Comparison of ENCODE assay signal across 8 mouse cellular contexts in the genomic region with DNA sequence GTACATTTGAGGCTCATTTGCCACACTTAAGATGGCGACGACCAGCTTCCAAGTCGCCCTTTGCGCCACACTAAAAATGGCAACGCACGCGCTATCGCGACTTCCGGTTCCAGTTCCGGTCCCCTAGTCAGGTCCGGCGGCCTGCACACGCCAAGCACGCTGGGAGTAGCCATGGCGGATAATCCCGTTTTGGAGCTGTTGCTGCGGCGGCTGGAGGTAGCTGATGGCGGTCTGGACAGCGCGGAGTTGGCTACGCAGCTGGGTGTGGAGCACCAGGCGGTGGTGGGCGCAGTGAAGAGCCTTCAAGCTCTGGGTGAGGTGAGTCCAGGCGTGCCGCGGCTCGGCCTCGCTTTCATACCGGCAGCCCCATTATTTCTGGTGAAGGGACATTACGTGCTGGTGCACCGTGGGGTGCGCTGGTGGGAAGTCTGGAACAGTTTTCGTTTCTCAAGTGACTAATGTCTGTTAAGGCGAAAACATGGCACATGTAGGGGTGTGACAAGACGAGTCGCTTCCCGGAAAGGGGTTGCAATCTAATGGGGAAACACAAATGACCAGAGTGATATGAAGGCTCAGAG. TPM values are rescaled to one million over a fixed set of nuclear protein-coding genes. Genes with fewer than 3 reads are reported as not detected.
DNase-seq lines count a peak whose midpoint lies in the region; ATAC-seq lines count a peak whose summit lies in the region.

A gene (plus strand): TSS at position 126 of the 578 bp plus-strand sequence.

- DNase-seq in ES-CJ7 (ENCODE audit: low read depth, low spot score): peak; percentile 97
- peak; percentile 90 for DNase-seq in cerebellum, adult 11 months
- peak; percentile 96 for DNase-seq in forebrain, embryonic 14.5 days (ENCODE audit: low spot score)
- peak; percentile 92 to 94 for DNase-seq in heart, postnatal 14 days
- DNase-seq in layer of hippocampus, adult 11-12 months (ENCODE audit: low spot score): peak; percentile 94
- peak; percentile 93 to 94 for DNase-seq in lung, adult 18-20 months
- DNase-seq in testis, postnatal 14 days (ENCODE audit: low spot score): peak; percentile 92

- ATAC-seq in forebrain, embryonic 14.5 days: peak; percentile 96
- ATAC-seq in neural tube, embryonic 15.5 days (ENCODE audit: low FRiP score): peak; percentile 93

- peaks cover 9% of the 10 kb centered on the region for H3K4me1 ChIP-seq in forebrain, embryonic 14.5 days (ENCODE audit: control insufficient read depth, insufficient read depth, low read length)
- peaks cover 22% of the 10 kb centered on the region for H3K4me1 ChIP-seq in neural tube, embryonic 15.5 days

- peak within 1 kb of the TSS; percentile 79 for H3K9ac ChIP-seq in forebrain, embryonic 14.5 days (ENCODE audit: low read length)
- H3K9ac ChIP-seq in neural tube, embryonic 15.5 days (replicated peaks): peak within 1 kb of the TSS; percentile 82

- peak within 1 kb of the TSS; percentile 22; the same call in 1 of the 2 replicates for H3K27ac ChIP-seq in forebrain, embryonic 14.5 days (ENCODE audit: low read depth, low read length)
- peak within 1 kb of the TSS; percentile 84 for H3K27ac ChIP-seq in neural tube, embryonic 15.5 days (replicated peaks)

- peaks cover 19% of the 10 kb centered on the region for H3K36me3 ChIP-seq in forebrain, embryonic 14.5 days (ENCODE audit: control insufficient read depth, insufficient read depth, low read length)
- H3K36me3 ChIP-seq in neural tube, embryonic 15.5 days: peaks cover 24% of the 10 kb centered on the region

- intact Hi-C loops in heart, postnatal 14 days (cut with DNase I): no loop called here

- H3K4me3 ChIP-seq in forebrain, embryonic 14.5 days (ENCODE audit: low read depth, low read length): peak within 1 kb of the TSS; percentile 69
- H3K4me3 ChIP-seq in neural tube, embryonic 15.5 days (replicated peaks): peak within 1 kb of the TSS; percentile 79

- no peaks in the 10 kb centered on the region for H3K9me3 ChIP-seq in forebrain, embryonic 14.5 days (replicated peaks; ENCODE audit: control insufficient read depth, low read length)
- no peaks in the 10 kb centered on the region for H3K9me3 ChIP-seq in neural tube, embryonic 15.5 days (replicated peaks)

- H3K27me3 ChIP-seq in forebrain, embryonic 14.5 days (replicated peaks; ENCODE audit: control insufficient read depth, insufficient read depth, low read length): no peaks in the 10 kb centered on the region
- no peaks in the 10 kb centered on the region for H3K27me3 ChIP-seq in neural tube, embryonic 15.5 days (replicated peaks)

- H3K4me2 ChIP-seq in forebrain, embryonic 14.5 days (ENCODE audit: low read length): peak within 1 kb of the TSS; percentile 65
- peak within 1 kb of the TSS; percentile 90 for H3K4me2 ChIP-seq in neural tube, embryonic 15.5 days

- under 1% methylated on average over 39 of the region's 39 CpGs for WGBS in forebrain, embryonic 14.5 days
- WGBS in neural tube, embryonic 15.5 days: under 1% methylated on average over 39 of the region's 39 CpGs

RNA-seq across cellular contexts. Expression of the gene that starts here (rescaled TPM):
- polyA plus RNA-seq in forebrain, embryonic 14.5 days (2014; fragmentation: Nextera tagmentation; extraction: Ambion mirVana): 92.3 and 102 TPM in 2 replicates
- total RNA-seq in heart, postnatal 14 days (2021): 10 to 100 TPM; 23.7 to 27.8 TPM
- polyA plus RNA-seq in neural tube, embryonic 15.5 days (2015; fragmentation: Nextera tagmentation; extraction: Ambion mirVana): 105 and 108 TPM in 2 replicates

Comparison
In these comparisons a context has a peak if more than half of its experiments do, and no peak if none do; other contexts are left out.
1. Peak in every context shown above with its lines: DNase-seq, ATAC-seq, H3K4me3 ChIP-seq and H3K27ac ChIP-seq.